Mouse (Mus musculus): ENCODE data around the gene Abca17. TPM values are rescaled to one million over a fixed set of nuclear protein-coding genes. Genes with fewer than 3 reads are reported as not detected.

The Abca17 gene
- total RNA-seq, 4 experiments from 2014 or later, result 0.49 to 1.1 (median 0.75) TPM

- DNase-seq (ENCODE audit: low spot score in 2 of 2), result no peak
Observed at GRCm38 (mm10) chr17:24346831-24347230, 4.0 kb downstream of the Abca17 start.

DNA sequence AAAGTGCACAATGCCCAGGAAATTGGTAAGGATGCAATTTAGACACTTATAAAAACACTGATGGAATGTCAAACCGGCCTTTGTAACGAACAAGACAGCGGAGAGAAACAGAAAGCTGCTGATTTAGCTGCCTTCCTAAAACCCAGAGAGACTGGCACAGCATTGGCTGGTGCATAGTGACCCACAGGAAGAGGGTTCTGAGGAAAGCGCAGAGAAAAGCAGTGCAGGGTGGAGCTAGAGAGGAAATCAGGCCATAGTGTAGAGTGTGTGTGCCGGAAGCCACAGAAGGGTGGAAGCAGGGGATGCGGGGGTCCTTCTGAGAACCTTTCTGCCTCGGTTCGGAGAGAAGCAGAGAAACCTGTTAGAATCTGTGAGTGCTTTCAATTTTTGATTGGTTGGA lies 6.2 kb downstream of the Abca17 start:
- no peak for DNase-seq (ENCODE audit: low spot score in 2 of 2)

DNA sequence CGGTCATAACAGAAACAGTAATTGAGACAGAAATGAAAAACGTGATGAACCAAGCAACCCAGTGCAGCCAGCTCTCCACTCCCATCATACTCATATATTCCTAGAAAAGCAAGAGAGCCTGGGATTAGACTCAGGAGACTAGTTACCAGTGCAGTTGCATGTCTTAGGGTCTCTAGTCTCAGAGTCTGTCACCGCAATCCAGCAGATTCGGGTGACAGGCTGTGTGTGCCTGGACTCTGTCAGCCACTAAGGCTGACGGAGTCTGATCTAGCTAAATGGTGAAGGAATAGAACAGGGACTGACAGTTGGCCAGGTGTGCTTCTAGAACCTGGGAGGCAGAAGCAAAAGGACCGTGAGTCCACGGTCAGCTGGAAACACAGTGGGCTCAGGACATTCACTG lies 23.2 kb downstream of the Abca17 start:
- no peak for DNase-seq (ENCODE audit: low spot score in 2 of 2)

- DNase-seq (ENCODE audit: low spot score in 2 of 2), result no peak
Observed at GRCm38 (mm10) chr17:24325051-24325450, 25.8 kb downstream of the Abca17 start.

DNA sequence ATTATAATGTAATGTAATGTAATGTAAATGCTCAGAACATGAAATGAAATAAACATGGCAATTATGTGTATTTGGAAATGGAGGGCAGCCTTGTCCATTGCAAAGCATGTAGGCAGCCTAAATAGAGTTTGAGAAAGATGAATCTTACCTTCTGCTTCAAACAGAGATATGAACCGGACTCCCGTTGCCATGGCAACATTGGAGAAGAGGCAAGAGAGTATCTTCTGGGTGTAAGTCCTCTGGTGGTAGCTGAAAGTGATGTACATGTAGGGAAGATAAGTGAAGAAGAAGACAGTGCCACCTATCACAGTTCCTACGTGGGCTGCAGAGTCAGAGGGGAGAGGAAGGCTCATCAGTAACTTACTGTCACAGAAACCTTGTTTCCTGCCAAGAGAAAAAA lies 30.0 kb downstream of the Abca17 start:
- DNase-seq (ENCODE audit: low spot score in 2 of 2), result peak; percentile 14 to 23

- DNase-seq (ENCODE audit: low spot score in 2 of 2), result peak in 1 of 2 experiments; percentile 15
Observed at GRCm38 (mm10) chr17:24307500-24307899, 43.4 kb downstream of the Abca17 start.

DNA sequence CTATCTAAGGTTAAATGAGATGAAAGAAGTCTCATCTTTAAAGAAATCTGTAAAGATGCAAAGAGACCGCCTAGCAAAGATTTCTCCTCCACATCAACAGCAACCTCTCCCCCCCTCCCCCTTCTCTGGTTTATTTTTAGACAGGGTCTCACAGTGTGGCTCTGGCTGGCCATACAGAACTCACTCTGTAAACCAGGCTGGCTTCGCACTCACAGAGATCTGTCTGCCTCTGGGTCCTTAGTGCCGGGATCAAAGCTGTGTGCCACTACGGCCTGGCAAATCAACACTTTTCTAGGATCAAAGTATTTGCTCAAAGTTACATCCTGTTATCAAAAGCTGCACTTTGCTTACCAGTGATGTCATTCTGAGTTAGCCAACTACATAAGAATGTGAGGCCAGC lies 50.2 kb downstream of the Abca17 start:
- no peak for DNase-seq (ENCODE audit: low spot score in 2 of 2)

GRCm38 (mm10) chr17:24289338-24289737 lies 61.5 kb downstream of the Abca17 start:
- no peak for DNase-seq (ENCODE audit: low spot score in 2 of 2)

GRCm38 (mm10) chr17:24288477-24288876 lies 62.4 kb downstream of the Abca17 start:
- no peak for DNase-seq (ENCODE audit: low spot score in 2 of 2)

DNA sequence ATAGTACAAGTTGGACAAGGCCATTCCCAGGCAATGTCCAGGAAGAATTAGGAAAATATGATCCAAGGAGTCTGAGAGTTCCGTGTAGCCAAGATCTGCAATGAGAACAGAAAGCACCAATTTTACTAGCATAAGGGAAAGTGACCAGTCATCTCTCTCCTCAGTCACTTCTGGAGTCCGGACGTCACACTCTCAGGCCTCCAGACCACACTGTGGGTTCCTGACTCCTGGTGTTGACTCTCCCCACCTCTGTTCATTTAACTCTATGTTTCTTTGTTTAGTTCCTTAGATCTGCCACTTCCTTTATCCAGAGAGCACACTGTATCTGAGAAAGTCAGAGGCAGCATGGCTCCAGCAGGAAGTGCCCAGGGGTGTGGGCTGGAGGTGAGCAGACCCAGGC lies 65.2 kb downstream of the Abca17 start:
- no peak for DNase-seq (ENCODE audit: low spot score in 2 of 2)

DNA sequence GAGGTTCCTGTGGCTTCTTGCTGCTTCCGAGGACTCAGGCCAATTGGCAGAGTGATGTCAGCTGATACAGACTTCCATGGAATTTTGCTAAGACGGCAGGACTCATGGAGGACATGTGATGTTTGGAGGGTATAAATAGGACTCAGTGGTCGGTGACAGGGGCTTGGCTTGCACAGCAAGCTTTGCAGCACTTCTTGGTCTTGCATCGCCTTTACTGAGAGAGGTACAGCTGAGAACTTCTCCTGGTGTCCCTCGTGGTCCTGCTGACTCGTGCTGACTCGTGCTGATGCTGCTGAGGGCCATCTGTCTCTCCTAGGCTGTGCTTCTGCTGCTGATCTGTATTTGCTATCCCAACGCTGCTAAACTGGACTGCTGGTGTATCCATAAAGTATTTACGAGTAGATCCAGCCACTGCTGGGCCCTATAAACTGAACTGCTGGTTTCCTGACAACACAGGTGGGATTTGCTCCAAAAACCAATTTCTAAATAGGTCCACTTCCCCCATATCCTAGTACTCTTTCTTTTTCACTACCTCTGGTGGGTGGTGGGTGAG lies 67.5 kb downstream of the Abca17 start:
- no peak for DNase-seq (ENCODE audit: low spot score in 2 of 2)

DNA sequence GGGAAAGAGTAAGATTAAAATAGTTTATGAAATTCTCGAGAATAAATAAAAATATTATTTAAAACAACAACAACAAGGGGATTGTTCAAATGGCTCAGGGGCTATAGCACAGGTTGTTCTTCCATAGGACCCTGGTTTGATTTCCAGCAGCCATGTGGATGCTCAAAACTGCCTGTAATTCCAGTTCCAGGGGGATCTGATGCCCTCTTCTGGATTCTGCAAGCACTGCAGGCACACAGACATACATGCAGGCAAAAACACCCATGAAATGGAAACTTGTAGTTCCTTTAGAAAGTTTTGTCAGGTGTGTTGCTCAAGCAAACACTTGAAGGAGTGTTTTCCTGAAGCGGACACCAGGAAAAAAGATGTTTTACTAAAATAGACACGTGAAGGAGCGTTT lies 68.2 kb downstream of the Abca17 start:
- DNase-seq (ENCODE audit: low spot score in 2 of 2), result no peak

DNA sequence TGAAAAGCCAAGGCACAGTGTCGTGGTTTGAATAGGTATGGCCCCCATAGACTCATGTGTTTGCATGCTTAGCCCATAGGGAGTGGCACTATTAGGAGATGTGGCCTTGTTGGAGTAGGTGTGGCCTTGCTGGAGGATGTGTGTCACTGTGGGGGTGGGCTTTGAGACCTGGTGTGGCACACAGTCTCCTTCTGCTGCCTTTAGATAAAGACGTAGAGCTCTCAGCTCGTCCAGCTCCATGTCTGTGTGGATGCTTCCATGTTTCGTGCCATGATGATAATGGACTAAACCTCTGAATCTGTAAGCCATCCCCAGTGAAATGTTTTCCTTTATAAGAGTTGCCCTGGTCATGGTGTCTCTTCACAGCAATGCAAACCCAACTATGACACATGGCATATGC lies 71.0 kb downstream of the Abca17 start:
- no peak for DNase-seq (ENCODE audit: low spot score in 2 of 2)

DNA sequence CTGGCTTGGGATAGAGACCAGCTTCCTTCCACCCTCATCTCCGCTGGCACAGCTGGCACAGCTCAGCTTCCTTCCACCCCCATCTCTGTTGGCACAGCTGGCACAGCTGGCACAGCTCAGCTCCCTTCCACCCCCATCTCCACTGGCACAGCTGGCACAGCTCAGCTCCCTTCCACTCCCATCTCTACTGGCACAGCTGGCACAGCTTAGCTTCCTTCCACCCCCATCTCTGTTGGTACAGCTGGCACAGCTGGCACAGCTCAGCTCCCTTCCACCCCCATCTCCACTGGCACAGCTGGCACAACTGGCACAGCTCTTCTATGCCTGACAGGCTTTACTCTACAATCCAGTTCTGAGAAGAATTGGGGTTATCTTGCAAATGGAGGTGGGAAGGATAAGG lies 83.7 kb downstream of the Abca17 start:
- no peak for DNase-seq (ENCODE audit: low spot score in 2 of 2)

- no peak for DNase-seq (ENCODE audit: low spot score in 2 of 2)
Observed at GRCm38 (mm10) chr17:24264766-24265165, 86.1 kb downstream of the Abca17 start.

- DNase-seq (ENCODE audit: low spot score in 2 of 2), result no peak
Observed at GRCm38 (mm10) chr17:24260516-24260915, 90.4 kb downstream of the Abca17 start.

DNA sequence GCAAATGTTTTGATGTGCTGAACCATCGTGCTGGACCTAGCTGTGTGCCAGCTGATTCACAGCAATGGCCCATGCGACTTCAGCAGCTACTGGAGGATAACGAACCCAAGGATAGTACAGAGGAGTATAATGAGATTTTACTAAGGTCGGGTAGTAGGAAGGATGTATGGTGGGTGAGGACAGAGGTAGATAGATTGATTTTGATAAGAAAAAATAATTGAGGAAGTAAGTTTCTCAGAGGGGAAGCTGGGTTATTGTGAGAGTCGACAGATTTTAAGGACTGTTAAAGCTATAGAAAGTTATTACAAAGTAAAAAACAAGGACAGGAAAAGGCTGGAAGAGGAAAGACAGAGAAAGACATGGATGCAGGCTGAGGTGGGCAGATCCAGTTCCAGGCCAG lies 91.2 kb downstream of the Abca17 start:
- no peak for DNase-seq (ENCODE audit: low spot score in 2 of 2)

DNA sequence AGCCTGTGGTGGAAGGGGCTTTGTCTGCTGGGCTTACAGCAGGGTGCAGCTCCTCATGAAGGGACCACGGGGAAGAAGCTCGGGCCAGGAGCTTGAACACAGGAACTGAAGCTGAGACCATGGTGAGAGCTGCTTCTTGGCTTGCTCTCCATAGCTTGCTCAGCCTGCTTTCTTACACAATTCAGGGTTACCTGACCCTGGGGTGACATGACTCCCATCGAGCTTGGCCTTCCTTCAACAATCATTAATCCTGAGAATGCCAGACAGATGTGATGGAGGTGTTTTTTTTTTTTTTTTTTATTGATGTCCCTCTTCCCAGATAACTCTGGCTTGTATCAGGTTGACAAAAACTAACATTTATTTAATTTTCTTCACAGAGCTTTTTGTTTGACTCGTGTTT lies 91.9 kb downstream of the Abca17 start:
- DNase-seq (ENCODE audit: low spot score in 2 of 2), result no peak

DNA sequence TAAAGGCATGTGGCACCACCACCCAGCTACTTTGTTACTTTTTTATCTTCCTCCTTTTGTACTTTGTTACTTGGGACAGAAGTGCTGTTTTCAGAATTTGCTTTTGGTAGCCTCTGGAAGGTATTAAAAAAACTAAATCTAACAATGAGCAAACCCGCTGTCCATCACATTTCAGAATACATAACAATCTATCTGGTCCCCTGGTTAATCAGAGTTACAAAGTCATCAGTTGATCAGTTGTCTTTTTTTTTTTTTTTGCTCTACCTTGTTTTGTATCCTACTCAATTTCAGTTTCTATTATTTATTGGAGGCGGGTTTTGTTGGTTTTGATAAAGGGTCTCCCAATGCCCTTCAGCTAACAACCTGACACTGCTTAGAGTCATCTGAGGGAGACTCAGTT lies 98.5 kb downstream of the Abca17 start:
- DNase-seq (ENCODE audit: low spot score in 2 of 2), result no peak

- DNase-seq (ENCODE audit: low spot score in 2 of 2), result peak; percentile 95 to 96
Observed at GRCm38 (mm10) chr17:24251320-24252069, 99.4 kb downstream of the Abca17 start, which contains the start of gene Ccnf. TSS of gene Ccnf (minus strand) at chr17:24251484.

GRCm38 (mm10) chr17:24250988-24251319 lies 99.9 kb downstream of the Abca17 start:
- no peak for DNase-seq (ENCODE audit: low spot score in 2 of 2)

GRCm38 (mm10) chr17:24248641-24249040 lies 102.2 kb downstream of the Abca17 start:
- DNase-seq (ENCODE audit: low spot score in 2 of 2), result no peak

DNA sequence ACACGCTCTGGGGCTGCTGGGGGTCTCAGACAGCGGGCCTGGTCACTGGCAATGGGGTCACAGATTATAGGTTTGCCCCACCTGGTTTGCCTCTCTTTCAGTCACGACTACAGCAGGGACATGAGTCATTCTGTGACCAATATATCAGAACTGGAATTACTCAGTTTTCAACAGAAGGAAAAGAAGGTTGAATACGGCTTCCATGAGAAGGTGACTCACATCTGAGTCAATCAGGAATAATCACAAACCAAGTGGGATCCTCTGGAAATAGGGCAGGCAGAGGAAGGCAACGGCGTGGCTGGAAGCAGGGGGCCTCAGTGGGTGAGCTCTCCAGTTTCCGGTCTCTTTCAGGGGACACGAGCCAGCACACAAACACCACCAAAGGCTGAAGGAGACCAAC lies 106.8 kb downstream of the Abca17 start:
- no peak for DNase-seq (ENCODE audit: low spot score in 2 of 2)

Data from layer of hippocampus, adult 8-10 months (tissue).